Mouse (Mus musculus): ENCODE measurements around the gene Ctnna3.

DNA sequence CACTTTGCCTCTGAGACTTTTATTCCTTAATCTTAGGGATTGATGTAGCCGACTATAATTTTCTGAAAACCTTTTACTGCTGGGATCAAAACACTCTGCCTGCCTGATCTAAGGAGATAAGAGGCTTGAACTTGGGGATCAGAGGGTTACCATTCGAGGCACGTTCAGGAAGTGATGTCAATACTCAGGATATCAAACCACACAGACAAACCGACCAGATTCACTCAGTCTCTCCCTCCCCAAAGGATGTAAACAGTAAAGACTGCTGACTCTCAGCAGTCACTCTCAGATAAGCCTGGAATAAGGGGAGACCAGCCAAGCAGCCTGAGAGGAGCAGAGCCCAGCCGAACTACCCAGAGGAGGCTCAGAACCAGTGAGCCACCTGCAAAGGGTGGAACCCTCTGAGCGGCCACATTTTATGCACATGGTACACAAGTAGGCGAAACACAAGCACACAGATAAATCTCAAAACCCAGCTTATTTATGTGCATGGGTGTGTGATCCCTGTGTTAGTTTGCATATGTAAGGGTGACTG lies 9.9 kb downstream of the Ctnna3 start:
- TF ChIP-seq CTCF (IDR thresholded peaks at IDR 0.05; ENCODE audit: low read depth) = no peak
- no peak for TF ChIP-seq EP300 (IDR thresholded peaks at IDR 0.05; ENCODE audit: low read depth)

All from liver, postnatal 0 days (tissue).